ENCODE assay signal across 8 mouse cellular contexts in the genomic region with DNA sequence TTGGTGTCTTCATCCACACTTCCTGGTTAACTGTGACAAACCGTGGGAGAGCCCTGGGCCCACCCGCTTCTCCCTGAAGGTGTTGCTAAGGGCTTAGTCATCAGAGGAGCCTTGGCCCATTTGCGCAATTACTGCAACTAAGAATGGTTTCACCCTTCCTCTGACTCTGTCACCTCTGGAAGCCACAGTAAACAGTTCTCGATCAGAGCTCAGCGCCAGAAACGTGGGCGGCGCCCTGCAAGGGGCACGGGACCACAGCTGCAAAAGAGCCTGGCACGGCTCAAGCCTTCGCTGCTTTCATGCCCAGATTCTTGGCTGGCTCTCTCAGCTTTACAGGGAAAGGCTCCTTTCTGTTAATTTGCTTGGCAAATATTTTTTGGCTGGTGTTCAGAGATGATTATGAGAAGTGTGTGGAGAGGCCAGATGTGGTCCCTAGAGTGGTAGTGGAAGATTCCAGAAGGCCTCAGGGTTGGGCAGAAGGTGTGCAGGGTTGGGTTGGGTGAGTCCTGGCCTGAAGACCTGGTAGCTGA.
DNase-seq lines count a peak whose midpoint lies in the region; ATAC-seq and TF ChIP-seq lines count a peak whose summit lies in the region.
"Had no signal": no experiment of that assay in that cellular context is flagged by ENCODE, and none has a peak within 500 bp of the region (broad histone marks: within the 10 kb centered on the region; RNA-seq: fewer than 3 reads in every experiment).

No protein-coding gene starts in this region.

- no peaks in the 10 kb centered on the region for H3K9me3 ChIP-seq in liver, embryonic 16.5 days (replicated peaks; ENCODE audit: control insufficient read depth, low read length)
- no peaks in the 10 kb centered on the region for H3K9me3 ChIP-seq in liver, embryonic 11.5 days (ENCODE audit: control insufficient read depth, low read length)
- no peaks in the 10 kb centered on the region for H3K9me3 ChIP-seq in forebrain, embryonic 13.5 days (replicated peaks)
- H3K9me3 ChIP-seq: limb, embryonic 13.5 days had no signal

- H3ac ChIP-seq in myocyte (ENCODE audit: control insufficient read depth, insufficient read length): no peak overlapping the region

- H3K9ac ChIP-seq in liver, embryonic 16.5 days (ENCODE audit: low read depth, low read length): no peak overlapping the region
- no peak overlapping the region for H3K9ac ChIP-seq in liver, embryonic 11.5 days (ENCODE audit: low read depth, low read length)
- H3K9ac ChIP-seq in forebrain, embryonic 13.5 days: no peak overlapping the region
- H3K9ac ChIP-seq: limb, embryonic 13.5 days had no signal

- H3K36me3 ChIP-seq in liver, embryonic 16.5 days (ENCODE audit: control insufficient read depth, insufficient read depth): no peaks in the 10 kb centered on the region
- H3K36me3 ChIP-seq in liver, embryonic 11.5 days (ENCODE audit: control insufficient read depth, insufficient read depth, low read length): no peaks in the 10 kb centered on the region
- no peaks in the 10 kb centered on the region for H3K36me3 ChIP-seq in myocyte (ENCODE audit: control insufficient read depth, insufficient read depth)
- no peaks in the 10 kb centered on the region for H3K36me3 ChIP-seq in forebrain, embryonic 13.5 days (ENCODE audit: poor library complexity, severe bottlenecking)
- H3K36me3 ChIP-seq: limb, embryonic 13.5 days had no signal

- intact Hi-C loops in heart, postnatal 14 days (cut with DNase I): no loop called here

- WGBS in liver, embryonic 16.5 days (ENCODE audit: insufficient replicate concordance): 65% methylated on average over 11 of the region's 11 CpGs
- WGBS in liver, embryonic 11.5 days: 79% methylated on average over 11 of the region's 11 CpGs
- 91% methylated on average over 11 of the region's 11 CpGs for WGBS in forebrain, embryonic 13.5 days

- TF ChIP-seq CTCF in brain, embryonic 14.5 days (IDR thresholded peaks at IDR 0.05; ENCODE audit: borderline replicate concordance, extremely low read depth, insufficient read depth, insufficient read length): no peak

- TF ChIP-seq POLR2A in brain, embryonic 14.5 days (IDR thresholded peaks at IDR 0.05; ENCODE audit: borderline replicate concordance, extremely low read depth, insufficient read depth, insufficient read length, poor library complexity, severe bottlenecking): no peak
- TF ChIP-seq POLR2A in myocyte (IDR thresholded peaks at IDR 0.05; ENCODE audit: insufficient read length, low read depth): no peak

- DNase-seq in liver, embryonic 11.5 days (ENCODE audit: low spot score): no peak
- DNase-seq in brain, embryonic 14.5 days (ENCODE audit: low read depth): peak; percentile 42
- peak; percentile 45 to 59 for DNase-seq in heart, postnatal 14 days
- no peak for DNase-seq in c-Kit-positive CD71-positive TER-119-positive erythroid progenitor cells, embryonic 14.5 days (ENCODE audit: low spot score)

- H3K27me3 ChIP-seq in liver, embryonic 16.5 days (ENCODE audit: control insufficient read depth, insufficient read depth, low read depth, low read length): no peaks in the 10 kb centered on the region
- H3K27me3 ChIP-seq in liver, embryonic 11.5 days (replicated peaks; ENCODE audit: control insufficient read depth, insufficient read depth, low read length): no peaks in the 10 kb centered on the region
- no peaks in the 10 kb centered on the region for H3K27me3 ChIP-seq in myocyte (ENCODE audit: control insufficient read depth, insufficient read depth, insufficient read length)
- H3K27me3 ChIP-seq in forebrain, embryonic 13.5 days: no peaks in the 10 kb centered on the region
- H3K27me3 ChIP-seq: limb, embryonic 13.5 days had no signal

- H3K27ac ChIP-seq in liver, embryonic 16.5 days (ENCODE audit: low read length): no peak overlapping the region
- no peak overlapping the region for H3K27ac ChIP-seq in liver, embryonic 11.5 days (ENCODE audit: low read depth, low read length)
- H3K27ac ChIP-seq in forebrain, embryonic 13.5 days: no peak overlapping the region
- H3K27ac ChIP-seq: limb, embryonic 13.5 days had no signal

- no peaks in the 10 kb centered on the region for H3K4me1 ChIP-seq in liver, embryonic 16.5 days (ENCODE audit: control insufficient read depth, low read depth, low read length)
- no peaks in the 10 kb centered on the region for H3K4me1 ChIP-seq in liver, embryonic 11.5 days (replicated peaks; ENCODE audit: control insufficient read depth, insufficient read depth, low read length)
- H3K4me1 ChIP-seq in forebrain, embryonic 13.5 days: 0 out of 2 replicates have a peak, but pooled peaks cover 4% of the 10 kb centered on the region
- H3K4me1 ChIP-seq: limb, embryonic 13.5 days had no signal

- peak; percentile 30; the same call in 1 of the 2 replicates for ATAC-seq in liver, embryonic 16.5 days (ENCODE audit: low read depth)
- no peak for ATAC-seq in liver, embryonic 11.5 days (replicated peaks; ENCODE audit: low FRiP score)
- ATAC-seq in forebrain, embryonic 13.5 days: no peak; the same call in 1 of the 2 replicates

- no peaks in the 10 kb centered on the region for H3K79me2 ChIP-seq in myocyte (ENCODE audit: control insufficient read depth, insufficient read depth)

- no peak overlapping the region for H3K4me3 ChIP-seq in liver, embryonic 16.5 days (ENCODE audit: low read depth, low read length)
- no peak overlapping the region for H3K4me3 ChIP-seq in liver, embryonic 11.5 days (ENCODE audit: low read depth, low read length)
- no peak overlapping the region for H3K4me3 ChIP-seq in myocyte
- no peak overlapping the region for H3K4me3 ChIP-seq in forebrain, embryonic 13.5 days
- H3K4me3 ChIP-seq: limb, embryonic 13.5 days had no signal

- no peak overlapping the region for H3K4me2 ChIP-seq in liver, embryonic 16.5 days (ENCODE audit: low read depth, low read length)
- no peak overlapping the region for H3K4me2 ChIP-seq in liver, embryonic 11.5 days
- H3K4me2 ChIP-seq in myocyte (ENCODE audit: low read depth): peak overlapping the region; percentile 48
- no peak overlapping the region for H3K4me2 ChIP-seq in forebrain, embryonic 13.5 days
- H3K4me2 ChIP-seq: limb, embryonic 13.5 days had no signal

TF ChIP-seq in myocyte, 11 proteins besides CTCF, POLR2A, EP300 and RAD21:
- TF ChIP-seq CEBPB (IDR thresholded peaks at IDR 0.05; ENCODE audit: insufficient read depth, poor library complexity, severe bottlenecking) (peak; percentile 81), TCF12 (IDR thresholded peaks at IDR 0.05; ENCODE audit: insufficient read depth, poor library complexity, severe bottlenecking) (no peak), REST (IDR thresholded peaks at IDR 0.05; ENCODE audit: insufficient read depth, insufficient read length) (no peak), MYOD1 (IDR thresholded peaks at IDR 0.05; ENCODE audit: control insufficient read depth in 1 of 3, insufficient read length in 2 of 3, low read depth in 2 of 3) (peak in 1 of 3 experiments; percentile 36), MYOG (IDR thresholded peaks at IDR 0.05; ENCODE audit: control insufficient read depth in 1 of 3, insufficient read depth in 1 of 3, insufficient read length in 2 of 3, low read depth in 2 of 3) (no peak), MAX (IDR thresholded peaks at IDR 0.05; ENCODE audit: low read depth) (no peak), E2F4 (IDR thresholded peaks at IDR 0.05; ENCODE audit: insufficient read depth) (no peak), USF1 (IDR thresholded peaks at IDR 0.05; ENCODE audit: low read depth) (no peak), POLR2AphosphoS2 (IDR thresholded peaks at IDR 0.05; ENCODE audit: insufficient read length, low read depth) (no peak), SRF (IDR thresholded peaks at IDR 0.05; ENCODE audit: control insufficient read depth, insufficient read length, low read depth) (no peak), TCF3 (IDR thresholded peaks at IDR 0.05; ENCODE audit: insufficient read length, low read depth) (no peak)

Comparison
In these comparisons a context has a peak if more than half of its experiments do, and no peak if none do; other contexts are left out.
1. DNase-seq: peak in brain, embryonic 14.5 days (single experiment) and heart, postnatal 14 days (2 of 2); none in liver, embryonic 11.5 days (single experiment) and c-Kit-positive CD71-positive TER-119-positive erythroid progenitor cells, embryonic 14.5 days (single experiment).